In the genomic region with DNA sequence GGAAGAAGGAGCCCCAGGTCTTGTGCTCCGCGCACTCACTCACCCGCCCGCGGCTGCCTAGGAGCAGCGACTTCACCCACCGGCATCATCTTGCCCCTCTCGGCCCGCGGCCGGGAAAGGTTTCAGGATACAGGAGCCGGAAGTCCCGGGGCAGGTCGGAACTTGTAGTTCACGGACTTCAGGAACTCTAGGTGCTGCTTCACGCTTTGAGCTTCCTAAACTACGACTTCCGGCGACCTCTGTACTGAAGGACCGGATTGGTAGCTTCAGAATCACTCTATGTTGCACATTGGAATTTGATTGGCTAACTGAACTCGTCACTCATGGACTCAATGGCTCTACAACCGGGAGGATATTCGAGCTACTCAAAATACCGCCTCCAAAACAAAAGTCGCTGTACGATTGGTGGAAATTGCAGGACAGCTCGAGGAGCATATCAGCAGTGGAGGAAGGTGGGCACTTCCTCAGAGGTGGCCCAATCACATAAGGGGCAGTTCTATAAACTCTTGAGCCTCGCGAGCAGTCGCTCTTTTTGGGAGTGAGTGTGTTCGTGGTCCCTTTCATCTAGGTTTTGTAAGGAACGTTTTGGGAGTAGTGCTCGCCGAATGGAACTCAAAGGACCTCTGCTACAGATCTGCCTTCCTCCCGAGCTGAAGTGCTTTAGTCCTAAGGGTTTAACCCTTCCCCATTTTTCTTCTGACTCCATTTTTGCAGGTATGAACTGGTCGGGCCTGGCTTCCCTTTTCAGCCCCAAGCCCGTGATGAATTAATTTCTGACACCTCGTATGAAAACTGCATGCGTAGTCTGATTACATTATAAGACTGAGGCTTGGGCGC, we compare ENCODE assay signal across 7 mouse cellular contexts. TPM values are rescaled to one million over a fixed set of nuclear protein-coding genes. Genes with fewer than 3 reads are reported as not detected.
DNase-seq lines count a peak whose midpoint lies in the region; ATAC-seq lines count a peak whose summit lies in the region.

A gene (minus strand): TSS at position 216 of the 837 bp plus-strand sequence.

- H3K27ac ChIP-seq in intestine, embryonic 15.5 days = peak within 1 kb of the TSS; percentile 85
- H3K27ac ChIP-seq in midbrain, embryonic 10.5 days (replicated peaks) = peak within 1 kb of the TSS; percentile 90

- H3K4me1 ChIP-seq in intestine, embryonic 15.5 days (replicated peaks) = peaks cover 54% of the 10 kb centered on the region
- H3K4me1 ChIP-seq in midbrain, embryonic 10.5 days = peaks cover 62% of the 10 kb centered on the region

- H3K9me3 ChIP-seq in intestine, embryonic 15.5 days = no peaks in the 10 kb centered on the region
- H3K9me3 ChIP-seq in midbrain, embryonic 10.5 days (replicated peaks) = no peaks in the 10 kb centered on the region

- no peaks in the 10 kb centered on the region for H3K27me3 ChIP-seq in intestine, embryonic 15.5 days (replicated peaks)
- 0 out of 2 replicates have a peak, but pooled peaks cover 3% of the 10 kb centered on the region for H3K27me3 ChIP-seq in midbrain, embryonic 10.5 days (ENCODE audit: low read depth, poor library complexity, severe bottlenecking)

- no peaks in the 10 kb centered on the region for H3K36me3 ChIP-seq in intestine, embryonic 15.5 days
- H3K36me3 ChIP-seq in midbrain, embryonic 10.5 days = peaks cover 49% of the 10 kb centered on the region

- peak within 1 kb of the TSS; percentile 67 for H3K4me2 ChIP-seq in intestine, embryonic 15.5 days (replicated peaks)

- WGBS in intestine, embryonic 15.5 days = under 1% methylated on average over 40 of the region's 40 CpGs
- under 1% methylated on average over 40 of the region's 40 CpGs for WGBS in midbrain, embryonic 10.5 days

- intact Hi-C loops in gastrocnemius, postnatal 36 days (cut with DNase I) = no loop called here
- intact Hi-C loops in left cerebral cortex, postnatal 25 days (cut with DNase I) = loop anchor here (5.0 kb wide), 1 partner anchor 51 kb away; a partner anchor contains a TSS

- DNase-seq in adrenal gland, adult 2 months = peak; percentile 94
- DNase-seq in embryo, embryonic 11.5 days (ENCODE audit: low read depth, low spot score) = peak; percentile 98
- DNase-seq in gastrocnemius, postnatal 36 days = peak; percentile 84 to 88
- peak; percentile 93 to 100 for DNase-seq in left cerebral cortex, postnatal 25 days (ENCODE audit: low spot score in 2 of 2)
- peak; percentile 93 for DNase-seq in midbrain, embryonic 10.5 days (ENCODE audit: low spot score)
- peak; percentile 82 for DNase-seq in right cerebral cortex, postnatal 4 days

- peak; percentile 97 for ATAC-seq in intestine, embryonic 15.5 days

- peak within 1 kb of the TSS; percentile 98 for H3K4me3 ChIP-seq in intestine, embryonic 15.5 days (replicated peaks)
- H3K4me3 ChIP-seq in midbrain, embryonic 10.5 days = peak within 1 kb of the TSS; percentile 80

- peak within 1 kb of the TSS; percentile 96 for H3K9ac ChIP-seq in intestine, embryonic 15.5 days

RNA-seq across cellular contexts. Expression of the gene that starts here (rescaled TPM):
- 100 to 1,000 TPM in 1 of 2 experiments, 10 to 100 TPM in 1; 91.4 to 105 TPM for total RNA-seq in adrenal gland, adult 2 months (2021)
- 152 and 167 TPM in 2 replicates for polyA plus RNA-seq in adrenal gland, adult 2 months (2012; rRNA removed)
- 10 to 100 TPM; 23.7 to 30.2 TPM for total RNA-seq in gastrocnemius, postnatal 36 days (2021)
- 81.6 and 89.3 TPM in 2 replicates for polyA plus RNA-seq in intestine, embryonic 15.5 days (2015; fragmentation: Nextera tagmentation; extraction: Ambion mirVana)
- 10 to 100 TPM; 75.1 to 77.7 TPM for total RNA-seq in left cerebral cortex, postnatal 25 days (2021)
- 106 and 110 TPM in 2 replicates for polyA plus RNA-seq in midbrain, embryonic 10.5 days (2016; fragmentation: Nextera tagmentation; extraction: Ambion mirVana)

Comparison
In these comparisons a context has a peak if more than half of its experiments do, and no peak if none do; other contexts are left out.
1. Peak in every context shown above with its lines: DNase-seq, ATAC-seq, H3K4me3 ChIP-seq and H3K27ac ChIP-seq.